Mouse (Mus musculus): ENCODE results near the gene Myh14. TPM values are rescaled to one million over a fixed set of nuclear protein-coding genes. Genes with fewer than 3 reads are reported as not detected.

Myh14 gene
- polyA plus RNA-seq, 1 experiment = 0.02 TPM

GRCm38 (mm10) chr7:44683656-44684055, 13.0 kb upstream of the Myh14 start:
- TF ChIP-seq GATA1 (IDR thresholded peaks at IDR 0.05; ENCODE audit: low read length) = no peak

DNA sequence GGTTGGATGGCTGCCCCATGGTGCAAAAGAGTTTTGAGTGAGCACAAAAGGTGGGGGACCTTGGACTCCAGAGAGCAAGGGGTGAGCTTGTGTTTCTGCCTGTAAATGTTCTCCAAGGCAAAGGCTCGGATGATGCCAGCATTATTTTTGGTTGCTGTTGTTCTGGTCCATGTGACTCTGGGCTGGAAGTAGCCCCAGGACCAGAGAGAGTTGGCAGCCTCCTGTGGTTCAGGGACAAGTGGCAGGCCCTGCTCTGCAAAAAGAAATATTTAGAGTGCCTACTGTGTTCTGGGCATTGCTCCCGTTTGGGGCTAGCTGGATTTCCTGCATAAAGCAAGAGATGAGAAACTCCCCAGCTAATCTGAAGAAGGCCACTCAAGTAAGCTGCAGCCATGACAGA, 6.0 kb upstream of the Myh14 start:
- no peak for TF ChIP-seq GATA1 (IDR thresholded peaks at IDR 0.05; ENCODE audit: low read length)

DNA sequence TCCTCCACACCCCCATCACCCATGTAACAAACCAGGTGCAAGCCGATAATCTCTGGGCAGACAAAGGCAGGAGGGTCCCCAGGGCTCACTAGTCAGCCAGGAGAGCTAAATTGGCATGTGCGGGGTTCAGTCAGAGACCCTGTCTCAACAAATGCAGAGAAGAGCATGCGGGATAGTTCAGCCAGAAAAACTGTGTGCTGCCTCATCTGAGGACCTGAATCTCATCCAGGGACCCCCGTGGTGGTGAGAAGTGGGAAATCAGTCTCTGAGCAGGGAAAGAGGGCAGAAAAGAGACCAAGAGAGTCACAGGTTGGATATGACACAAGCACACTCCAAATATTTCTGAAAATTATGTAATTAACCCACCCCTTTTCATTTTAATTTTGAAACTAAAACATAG, 5.5 kb upstream of the Myh14 start:
- no peak for TF ChIP-seq GATA1 (IDR thresholded peaks at IDR 0.05; ENCODE audit: low read length)

DNA sequence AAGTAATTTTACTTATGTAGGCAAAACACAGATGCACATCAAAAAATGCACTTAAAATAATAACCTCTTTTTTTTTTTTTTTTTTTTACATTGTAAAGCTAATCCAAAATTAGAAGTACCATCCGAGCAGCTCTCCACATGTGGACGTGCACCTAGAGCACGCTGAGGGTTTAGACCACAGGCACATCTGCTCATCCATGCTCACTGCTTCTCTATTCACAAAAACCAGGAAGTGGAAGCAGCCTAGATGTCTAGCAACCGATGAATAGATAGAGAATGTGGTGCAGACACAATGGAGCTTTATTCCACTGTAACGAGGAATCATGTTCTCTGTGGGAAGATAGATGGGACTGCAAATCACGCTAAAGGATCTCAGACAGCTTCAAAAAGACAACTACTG, 4.5 kb upstream of the Myh14 start:
- TF ChIP-seq GATA1 (IDR thresholded peaks at IDR 0.05; ENCODE audit: low read length) = no peak

DNA sequence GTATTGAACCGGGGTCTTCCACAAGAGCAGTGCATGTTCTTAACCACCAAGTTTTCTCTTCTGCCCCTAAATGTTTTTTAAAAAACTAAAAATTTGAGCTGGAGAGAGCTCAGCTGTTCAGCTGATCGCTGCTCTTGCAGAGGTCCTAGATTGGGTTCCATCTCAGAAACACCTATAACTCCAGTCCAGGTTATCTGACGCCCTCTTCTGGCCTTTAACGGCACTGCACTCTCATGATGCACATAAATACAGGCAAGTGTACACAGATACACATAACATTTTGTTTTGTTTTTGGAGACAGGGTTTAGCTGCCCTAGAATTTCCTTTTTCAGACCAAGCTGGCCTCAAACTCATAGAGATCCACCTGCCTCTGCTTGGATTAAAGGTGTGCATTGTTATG, 3.9 kb upstream of the Myh14 start:
- TF ChIP-seq GATA1 (IDR thresholded peaks at IDR 0.05; ENCODE audit: low read length) = no peak

DNA sequence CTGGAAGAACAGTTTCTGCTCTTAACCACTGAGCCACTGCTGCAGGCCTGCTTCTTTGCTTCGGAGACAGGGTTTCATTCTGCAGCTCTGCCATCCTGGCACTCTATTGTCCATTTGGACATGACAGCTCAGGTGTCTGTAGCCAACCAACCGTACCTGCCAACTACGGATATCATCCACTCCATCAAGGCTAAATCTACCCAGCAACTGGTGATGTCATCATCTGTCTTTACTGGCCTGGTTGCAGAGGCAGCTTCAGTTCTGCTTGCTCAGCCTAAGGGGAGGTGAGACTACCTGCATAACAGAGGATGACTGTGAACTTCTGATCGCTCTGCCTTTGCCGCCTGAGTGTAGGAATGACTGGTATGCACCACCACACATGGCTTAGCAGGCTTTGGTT, 1.6 kb upstream of the Myh14 start:
- TF ChIP-seq GATA1 (IDR thresholded peaks at IDR 0.05; ENCODE audit: low read length) = no peak

- TF ChIP-seq GATA1 (IDR thresholded peaks at IDR 0.05; ENCODE audit: low read length) = no peak
Observed at GRCm38 (mm10) chr7:44669103-44669502, 1.5 kb downstream of the Myh14 start.

DNA sequence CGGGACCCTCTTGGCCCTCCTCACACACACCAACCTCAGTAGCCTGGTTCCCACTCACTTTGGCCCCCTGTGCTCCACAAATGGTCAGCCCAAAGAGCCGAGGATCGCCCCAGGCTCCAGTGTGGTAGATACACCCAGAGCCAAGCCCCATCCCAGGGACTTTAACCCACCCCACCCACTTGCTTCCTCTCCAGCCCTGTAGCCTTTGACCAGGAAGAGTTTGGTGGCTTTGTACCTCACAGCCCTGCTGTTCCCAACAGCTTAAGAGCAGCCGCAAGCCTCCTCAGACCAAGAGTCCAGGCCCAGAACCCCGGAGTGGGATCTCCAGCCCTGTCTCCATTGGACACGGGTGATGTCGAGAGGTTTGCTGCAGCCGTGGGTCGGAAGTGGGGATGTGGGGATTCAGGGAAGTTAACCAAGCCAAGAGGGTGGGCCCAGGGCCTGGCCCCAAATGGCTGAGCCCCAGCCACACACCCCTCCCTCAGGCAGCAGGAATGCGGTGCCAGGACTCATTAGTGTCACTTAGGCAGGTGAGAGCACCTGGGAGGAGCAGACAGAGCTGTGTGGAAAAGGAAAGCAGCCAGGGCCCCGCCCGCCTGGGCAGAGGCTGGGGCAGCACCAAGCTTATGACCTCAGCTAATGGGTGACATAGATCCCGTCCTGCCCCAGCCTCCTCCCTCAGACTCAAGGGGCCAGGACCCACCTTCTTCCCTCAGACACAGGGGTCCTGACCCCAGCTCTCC, 2.5 kb downstream of the Myh14 start:
- no peak for TF ChIP-seq GATA1 (IDR thresholded peaks at IDR 0.05; ENCODE audit: low read length)

- no peak for TF ChIP-seq GATA1 (IDR thresholded peaks at IDR 0.05; ENCODE audit: low read length)
Observed at GRCm38 (mm10) chr7:44666462-44666861, 4.2 kb downstream of the Myh14 start.

DNA sequence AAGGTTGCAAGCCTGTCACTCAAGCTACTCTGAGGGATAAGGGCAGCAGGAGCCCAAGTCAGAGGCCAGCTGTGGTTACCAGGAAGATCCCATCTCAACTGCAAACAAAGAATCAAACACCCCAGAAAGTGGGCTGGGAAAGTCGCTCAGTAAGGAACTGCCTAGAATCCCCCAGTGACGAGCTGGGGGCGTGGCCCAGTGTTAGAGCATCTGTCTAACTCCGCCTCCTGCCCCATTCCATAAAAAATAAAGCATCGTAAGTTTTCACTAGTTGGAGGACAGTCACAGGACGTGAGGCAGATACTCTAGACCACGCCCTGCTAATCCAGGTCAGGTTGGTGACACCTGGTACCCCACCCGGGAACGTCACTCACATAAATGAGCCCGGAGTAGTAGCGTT, 5.9 kb downstream of the Myh14 start:
- no peak for TF ChIP-seq GATA1 (IDR thresholded peaks at IDR 0.05; ENCODE audit: low read length)

DNA sequence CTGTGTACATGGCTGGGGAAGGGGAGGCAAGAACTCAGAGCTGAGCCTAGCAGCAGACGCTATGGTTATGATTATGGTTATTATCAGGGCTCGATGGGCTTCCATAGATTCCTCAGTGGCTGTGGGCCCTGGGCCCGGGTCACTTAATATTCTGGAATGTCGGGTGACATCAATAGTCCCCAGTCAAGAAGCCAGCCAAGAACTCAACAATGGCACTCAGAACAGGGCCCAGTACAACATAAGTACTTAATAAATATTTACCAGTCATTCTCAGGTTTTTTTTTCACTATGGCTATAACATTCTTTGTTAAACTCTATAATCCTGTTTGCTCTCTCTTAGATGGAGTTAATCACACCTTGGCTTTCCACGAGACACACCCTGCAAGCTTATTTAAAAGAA, 7.1 kb downstream of the Myh14 start:
- no peak for TF ChIP-seq GATA1 (IDR thresholded peaks at IDR 0.05; ENCODE audit: low read length)

DNA sequence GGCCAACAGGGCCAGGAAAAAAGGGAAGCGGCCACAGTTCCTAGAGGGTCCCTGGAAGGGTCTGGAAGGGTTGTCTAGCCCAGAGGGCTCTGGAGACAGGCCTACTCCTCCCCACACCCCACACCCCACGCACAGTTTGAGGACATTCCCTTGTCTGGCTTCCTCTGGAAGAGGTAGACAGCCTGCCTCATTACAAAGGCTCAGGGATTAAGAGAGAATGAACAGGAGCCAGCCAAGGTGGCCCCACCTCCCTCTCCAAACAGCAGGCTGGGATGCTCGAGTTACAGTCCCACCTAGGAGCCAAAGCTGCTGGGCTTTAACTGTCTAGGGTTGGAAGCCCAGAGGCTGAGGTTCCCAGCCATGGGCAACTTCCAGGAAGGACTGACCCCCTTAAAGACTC, 8.1 kb downstream of the Myh14 start:
- TF ChIP-seq GATA1 (IDR thresholded peaks at IDR 0.05; ENCODE audit: low read length) = no peak

DNA sequence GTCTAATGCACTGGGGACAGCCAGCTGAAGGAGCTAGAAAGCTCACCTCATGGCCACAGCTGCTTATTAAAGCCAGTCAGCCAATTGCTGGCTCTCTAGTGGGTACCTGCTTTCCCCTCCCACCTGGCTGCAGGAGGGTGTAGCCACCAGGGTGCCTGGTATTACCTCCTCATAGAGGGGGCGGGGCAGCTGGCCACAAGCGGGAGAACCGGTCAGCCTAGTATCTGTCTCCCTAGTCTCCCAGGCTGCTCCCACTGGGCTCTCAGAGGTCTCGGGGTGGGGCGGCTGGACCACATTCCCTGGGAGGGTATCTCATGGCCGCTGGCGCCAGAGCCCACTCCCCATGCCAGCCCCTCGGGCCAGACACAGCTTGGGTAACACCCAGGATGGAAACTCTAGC, 8.5 kb downstream of the Myh14 start:
- no peak for TF ChIP-seq GATA1 (IDR thresholded peaks at IDR 0.05; ENCODE audit: low read length)

DNA sequence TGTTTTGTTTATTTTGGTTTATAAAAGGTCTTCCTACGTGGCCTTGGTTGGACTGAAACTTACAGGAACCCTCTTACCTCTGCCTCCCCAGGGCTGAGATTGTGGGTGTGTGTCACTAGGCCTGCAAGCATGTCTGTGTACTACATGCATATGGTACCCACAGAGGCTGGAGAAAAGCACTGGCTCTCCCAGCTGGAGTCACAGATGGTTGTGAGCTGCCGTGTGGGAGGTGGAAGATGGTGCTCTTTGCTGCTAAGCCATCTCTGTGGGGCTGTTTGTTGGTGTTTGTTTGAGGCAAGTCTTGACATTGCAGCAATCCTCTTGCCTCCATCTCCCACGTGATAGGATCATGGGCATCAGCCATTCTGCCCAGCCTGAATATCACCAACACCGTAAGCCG, 9.4 kb downstream of the Myh14 start:
- no peak for TF ChIP-seq GATA1 (IDR thresholded peaks at IDR 0.05; ENCODE audit: low read length)

DNA sequence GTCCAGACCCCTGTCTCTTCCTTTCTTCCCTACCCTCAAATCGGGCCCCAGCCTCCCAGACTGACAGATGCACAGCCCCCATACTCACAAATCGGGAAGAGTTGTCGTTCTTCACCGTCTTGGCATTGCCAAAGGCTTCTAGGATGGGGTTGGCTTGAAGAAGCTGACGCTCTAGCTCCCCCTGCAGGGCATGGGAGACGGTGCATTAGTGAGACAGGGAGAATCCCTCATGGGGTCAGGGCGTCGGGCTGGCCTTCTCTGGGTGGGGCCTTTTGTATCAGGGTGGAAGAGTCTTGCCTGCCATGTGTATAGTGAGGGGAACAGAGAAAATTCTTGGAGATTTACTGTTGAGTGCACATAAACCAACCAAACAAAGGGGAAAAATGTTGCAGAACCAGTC, 15.1 kb downstream of the Myh14 start:
- no peak for TF ChIP-seq GATA1 (IDR thresholded peaks at IDR 0.05; ENCODE audit: low read length)

DNA sequence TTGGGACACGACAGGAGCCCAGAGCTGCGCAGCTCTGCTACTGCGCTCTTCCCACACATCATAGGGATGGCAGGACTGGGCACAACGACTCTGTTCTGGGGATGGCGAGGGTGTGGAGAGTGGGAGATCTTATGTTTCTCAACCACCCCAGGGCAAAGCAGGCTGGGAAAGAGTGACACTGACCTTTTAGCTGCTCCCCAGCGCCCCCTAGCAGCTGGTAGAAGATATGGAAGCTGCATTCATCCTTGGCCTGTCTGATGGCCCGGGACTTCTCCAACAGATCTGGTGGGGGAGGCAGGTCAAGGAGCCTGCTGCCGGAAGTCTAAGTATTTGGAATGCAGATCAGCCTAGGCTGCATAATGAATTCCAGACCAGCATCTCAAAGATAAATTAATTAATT, 16.9 kb downstream of the Myh14 start:
- TF ChIP-seq GATA1 (IDR thresholded peaks at IDR 0.05; ENCODE audit: low read length) = no peak

DNA sequence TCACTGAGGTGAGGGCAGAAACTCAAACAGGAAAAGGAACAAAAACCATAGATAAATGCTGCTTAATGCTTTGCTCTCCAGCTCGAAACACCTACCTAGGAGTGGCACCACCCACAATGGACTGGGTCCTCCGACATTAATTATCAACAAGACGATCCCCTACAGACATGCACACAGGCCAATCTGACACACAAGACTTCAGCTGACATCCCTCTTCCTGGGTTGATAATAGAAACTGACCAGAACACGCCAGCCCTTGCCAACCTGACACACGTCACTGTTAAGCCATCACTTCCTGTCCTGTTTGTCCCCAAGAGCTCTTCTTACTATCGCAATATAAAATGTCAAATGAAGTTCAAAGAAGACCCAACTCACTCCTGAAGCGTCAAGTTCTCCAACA, 19.2 kb downstream of the Myh14 start:
- no peak for TF ChIP-seq GATA1 (IDR thresholded peaks at IDR 0.05; ENCODE audit: low read length)

GRCm38 (mm10) chr7:44649990-44650389, 20.7 kb downstream of the Myh14 start:
- no peak for TF ChIP-seq GATA1 (IDR thresholded peaks at IDR 0.05; ENCODE audit: low read length)
